Mouse (Mus musculus) embryonic facial prominence, embryonic 15.5 days (tissue): ENCODE data around the gene Carmil1. TPM values are rescaled to one million over a fixed set of nuclear protein-coding genes. Genes with fewer than 3 reads are reported as not detected.

ENCODE experiments used
- ATAC-seq: fragments of 200-750 bp; cut with Nextera tagmentation; 2 replicates; pipeline ENCODE4 v1.8.0; 2017; ENCODE audit warnings: low read depth, moderate TSS enrichment; ENCODE audit not compliant: insufficient number of reproducible peaks, low FRiP score, low TSS enrichment
- H3K27ac ChIP-seq: fragments of 300-500 bp; sonication (generic); replicated peaks from 2 replicates; pipeline ENCODE4 v1.5.1; 2015; ENCODE audit warnings: mild to moderate bottlenecking, inconsistent platforms
- H3K27me3 ChIP-seq: fragments of 300-500 bp; sonication (generic); 2 replicates; pipeline ENCODE4 v1.6.1; 2015; ENCODE audit warnings: inconsistent platforms
- H3K36me3 ChIP-seq: fragments of 300-500 bp; sonication (generic); 2 replicates; pipeline ENCODE4 v1.6.1; 2015; ENCODE audit warnings: mild to moderate bottlenecking, inconsistent platforms
- H3K4me1 ChIP-seq: fragments of 300-500 bp; sonication (generic); 2 replicates; pipeline ENCODE4 v1.6.1; 2015; ENCODE audit warnings: inconsistent platforms
- H3K4me2 ChIP-seq: fragments of 300-500 bp; sonication (generic); replicated peaks from 2 replicates; pipeline ENCODE4 v1.6.1; 2015; ENCODE audit warnings: mild to moderate bottlenecking, inconsistent platforms
- H3K4me3 ChIP-seq: fragments of 300-500 bp; sonication (generic); replicated peaks from 2 replicates; pipeline ENCODE4 v1.5.1; 2015; ENCODE audit warnings: mild to moderate bottlenecking, inconsistent platforms
- H3K9ac ChIP-seq: fragments of 300-500 bp; sonication (generic); 2 replicates; pipeline ENCODE4 v1.6.1; 2015; ENCODE audit warnings: inconsistent platforms
- H3K9me3 ChIP-seq: fragments of 300-500 bp; sonication (generic); replicated peaks from 2 replicates; pipeline ENCODE4 v1.6.1; 2016; ENCODE audit warnings: inconsistent platforms
- WGBS: fragments of 180-500 bp; shearing (Covaris S2); methylation state at CpG from one replicate; pipeline ENCODE4 v1.1.7; 2015; 5-methylcytosine and 5-hydroxymethylcytosine counted together
- polyA plus RNA-seq: library from polyadenylated mRNA; unstranded; fragments of >200 nt; fragmentation: Nextera tagmentation; extraction: Ambion mirVana; gene quantifications from 2 replicates; pipeline ENCODE4 v1.2.1, GENCODE M21; 2015

Carmil1 gene
- polyA plus RNA-seq, 1 experiment from 2014 or later, result 39.9 TPM

DNA sequence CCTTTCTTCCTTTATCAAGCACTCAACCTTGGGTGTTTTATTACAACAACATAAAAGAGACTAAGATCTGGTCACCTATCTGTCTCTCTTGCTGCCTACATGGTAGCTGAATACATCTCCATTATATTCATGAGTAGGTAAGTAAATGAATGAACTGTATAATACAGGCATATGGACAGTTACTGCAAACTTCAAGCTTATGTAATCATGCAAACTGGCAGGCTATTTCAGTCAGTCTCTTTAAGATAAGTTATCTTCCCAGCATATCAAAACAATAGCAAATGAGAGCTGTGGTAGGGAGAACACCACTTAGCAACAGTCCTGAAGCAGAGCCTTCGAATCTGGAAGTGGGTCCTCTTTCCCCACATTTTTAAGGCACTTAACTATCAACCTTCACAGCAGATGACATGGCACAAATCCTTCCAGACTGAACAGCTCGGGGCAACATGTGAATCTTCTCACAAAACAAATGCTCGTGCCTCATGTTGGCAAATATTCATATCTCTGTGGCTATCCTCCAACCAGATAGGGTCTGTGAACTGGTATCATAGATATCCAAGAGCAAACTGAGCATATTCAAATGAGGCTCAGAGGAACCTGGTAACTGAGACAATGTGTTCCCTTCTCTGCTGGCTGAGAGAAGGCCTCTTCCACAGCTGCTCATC lies 42.0 kb downstream of the Carmil1 start:
- no peak overlapping the region for H3K4me2 ChIP-seq
- no peak overlapping the region for H3K27ac ChIP-seq
- 64% methylated on average over 3 of the region's 3 CpGs for WGBS
- H3K9ac ChIP-seq, result no peak overlapping the region
- H3K4me3 ChIP-seq, result no peak overlapping the region
- no peaks in the 10 kb centered on the region for H3K27me3 ChIP-seq
- no peaks in the 10 kb centered on the region for H3K36me3 ChIP-seq
- no peaks in the 10 kb centered on the region for H3K9me3 ChIP-seq
- no peak for ATAC-seq
- H3K4me1 ChIP-seq, result peaks cover 23% of the 10 kb centered on the region

DNA sequence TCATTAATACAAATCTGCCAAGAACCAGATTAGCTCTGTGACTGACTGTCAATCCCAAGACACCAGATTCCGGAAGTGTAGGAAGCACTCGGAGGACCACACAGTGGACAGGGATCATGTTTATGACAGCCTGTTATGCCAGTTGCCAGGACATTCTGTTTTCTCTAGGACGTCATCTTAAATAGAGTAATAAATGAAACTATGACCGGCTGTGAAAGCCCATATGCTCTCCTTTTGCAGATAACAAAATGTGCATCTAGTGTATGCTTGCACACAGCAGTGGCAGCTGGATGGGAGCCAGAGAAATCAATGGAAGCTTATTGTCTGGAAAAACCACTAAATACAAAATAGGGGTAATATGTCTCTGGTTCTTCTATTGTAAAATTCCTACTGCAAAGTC lies 43.9 kb downstream of the Carmil1 start:
- no peaks in the 10 kb centered on the region for H3K27me3 ChIP-seq
- WGBS, result 76% methylated on average over 4 of the region's 4 CpGs
- no peak overlapping the region for H3K4me2 ChIP-seq
- H3K36me3 ChIP-seq, result no peaks in the 10 kb centered on the region
- ATAC-seq, result no peak
- no peaks in the 10 kb centered on the region for H3K9me3 ChIP-seq
- H3K4me1 ChIP-seq, result peaks cover 27% of the 10 kb centered on the region
- H3K27ac ChIP-seq, result no peak overlapping the region
- H3K9ac ChIP-seq, result no peak overlapping the region
- no peak overlapping the region for H3K4me3 ChIP-seq

- Histone ChIP-seq H3K9me3 (no peaks in the 10 kb centered on the region), H3K4me2 (no peak overlapping the region), H3K9ac (no peak overlapping the region), H3K36me3 (no peaks in the 10 kb centered on the region), H3K4me1 (peaks cover 18% of the 10 kb centered on the region), H3K4me3 (no peak overlapping the region), H3K27ac (no peak overlapping the region), H3K27me3 (no peaks in the 10 kb centered on the region)
- peak; percentile 69; the same call in 1 of the 2 replicates for ATAC-seq
- WGBS, result 36% methylated on average over 6 of the region's 6 CpGs
Measured at GRCm38 (mm10) chr13:24232750-24233149, 47.8 kb downstream of the Carmil1 start.

- Histone ChIP-seq H3K4me2 (no peak overlapping the region), H3K9me3 (no peaks in the 10 kb centered on the region), H3K4me1 (peaks cover 18% of the 10 kb centered on the region), H3K36me3 (no peaks in the 10 kb centered on the region), H3K4me3 (no peak overlapping the region), H3K9ac (no peak overlapping the region), H3K27me3 (no peaks in the 10 kb centered on the region), H3K27ac (no peak overlapping the region)
- ATAC-seq, result no peak
- 66% methylated on average over 10 of the region's 10 CpGs for WGBS
Measured at GRCm38 (mm10) chr13:24231746-24232483, 48.7 kb downstream of the Carmil1 start.

GRCm38 (mm10) chr13:24231146-24231545 lies 49.4 kb downstream of the Carmil1 start:
- H3K27ac ChIP-seq, result no peak overlapping the region
- H3K4me3 ChIP-seq, result no peak overlapping the region
- no peak for ATAC-seq
- no peaks in the 10 kb centered on the region for H3K9me3 ChIP-seq
- peaks cover 18% of the 10 kb centered on the region for H3K4me1 ChIP-seq
- H3K4me2 ChIP-seq, result no peak overlapping the region
- H3K27me3 ChIP-seq, result no peaks in the 10 kb centered on the region
- 94% methylated on average over 2 of the region's 2 CpGs for WGBS
- no peak overlapping the region for H3K9ac ChIP-seq
- H3K36me3 ChIP-seq, result no peaks in the 10 kb centered on the region

DNA sequence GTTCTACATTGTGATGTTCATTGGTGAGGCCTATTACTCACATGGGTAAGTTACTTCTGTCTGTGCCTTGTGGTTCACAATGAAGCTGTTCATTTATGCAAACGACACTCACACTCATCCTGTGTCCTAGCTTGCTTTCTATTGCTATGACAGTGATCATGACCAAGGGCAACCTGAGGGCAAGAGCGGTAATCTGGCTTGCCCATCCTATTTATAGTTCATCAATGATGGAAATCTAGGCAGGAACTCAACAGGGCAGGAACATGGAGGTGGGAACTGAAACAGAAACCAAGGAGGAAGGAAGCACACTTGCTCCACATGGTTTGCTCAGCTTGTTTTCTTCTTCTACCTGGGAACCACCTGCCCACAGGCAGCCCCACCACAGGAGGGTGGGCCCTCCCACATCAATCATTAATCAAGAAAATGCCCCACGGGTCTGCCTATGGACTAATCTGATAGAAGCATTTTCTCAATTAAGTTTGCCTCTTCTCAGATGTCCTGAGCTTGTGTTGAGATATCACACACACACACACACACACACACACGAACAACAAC lies 50.0 kb downstream of the Carmil1 start:
- WGBS, result 82% methylated on average over 4 of the region's 4 CpGs
- no peak for ATAC-seq

GRCm38 (mm10) chr13:24223425-24224201 lies 57.0 kb downstream of the Carmil1 start:
- Histone ChIP-seq H3K9ac (no peak overlapping the region), H3K27ac (no peak overlapping the region), H3K4me2 (no peak overlapping the region), H3K27me3 (no peaks in the 10 kb centered on the region), H3K36me3 (no peaks in the 10 kb centered on the region), H3K4me3 (no peak overlapping the region), H3K4me1 (no peaks in the 10 kb centered on the region), H3K9me3 (no peaks in the 10 kb centered on the region)
- ATAC-seq, result no peak
- WGBS, result 83% methylated on average over 8 of the region's 8 CpGs

More for the DNA sequence above, 50.0 kb downstream of the Carmil1 start:
- Histone ChIP-seq H3K9me3 (no peaks in the 10 kb centered on the region), H3K4me2 (no peak overlapping the region), H3K27me3 (no peaks in the 10 kb centered on the region), H3K27ac (no peak overlapping the region), H3K4me1 (peaks cover 18% of the 10 kb centered on the region), H3K36me3 (no peaks in the 10 kb centered on the region), H3K9ac (no peak overlapping the region), H3K4me3 (no peak overlapping the region)

DNA sequence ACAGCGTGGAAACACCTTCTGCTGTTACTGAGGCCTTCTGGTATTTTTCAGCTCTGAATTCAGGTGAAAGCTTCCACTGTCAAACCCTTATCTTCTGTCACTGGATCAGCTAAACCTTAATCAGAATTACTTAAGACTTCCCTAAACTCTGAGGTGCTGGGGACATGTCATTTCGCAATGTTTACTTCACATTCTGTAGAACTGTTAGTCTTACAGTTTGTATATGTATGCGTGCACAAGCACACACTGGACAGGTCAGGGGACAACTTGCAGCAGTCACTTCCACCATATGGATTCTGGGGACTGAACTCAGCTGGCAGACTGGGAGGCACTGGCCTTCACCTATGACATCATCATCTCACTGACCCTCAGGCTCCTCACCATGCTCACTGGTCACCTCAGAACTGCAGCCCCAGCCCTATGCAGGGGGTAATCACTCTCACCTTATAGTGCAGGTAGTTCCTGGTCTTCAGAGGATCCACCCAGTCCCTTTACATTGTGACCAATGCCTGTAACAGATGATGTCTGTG lies 60.1 kb downstream of the Carmil1 start:
- H3K27ac ChIP-seq, result no peak overlapping the region
- no peaks in the 10 kb centered on the region for H3K9me3 ChIP-seq
- no peak for ATAC-seq
- H3K9ac ChIP-seq, result no peak overlapping the region
- no peaks in the 10 kb centered on the region for H3K4me1 ChIP-seq
- no peaks in the 10 kb centered on the region for H3K36me3 ChIP-seq
- H3K4me3 ChIP-seq, result no peak overlapping the region
- no peaks in the 10 kb centered on the region for H3K27me3 ChIP-seq
- H3K4me2 ChIP-seq, result no peak overlapping the region
- WGBS, result 77% methylated on average over 3 of the region's 3 CpGs

- Histone ChIP-seq H3K9ac (no peak overlapping the region), H3K27me3 (no peaks in the 10 kb centered on the region), H3K4me3 (no peak overlapping the region), H3K4me1 (no peaks in the 10 kb centered on the region), H3K36me3 (no peaks in the 10 kb centered on the region), H3K27ac (no peak overlapping the region), H3K9me3 (no peaks in the 10 kb centered on the region), H3K4me2 (no peak overlapping the region)
- no peak for ATAC-seq
- 62% methylated on average over 2 of the region's 2 CpGs for WGBS
Measured at GRCm38 (mm10) chr13:24211229-24211628, 69.4 kb downstream of the Carmil1 start.

GRCm38 (mm10) chr13:24206097-24206496 lies 74.5 kb downstream of the Carmil1 start:
- H3K9me3 ChIP-seq, result no peaks in the 10 kb centered on the region
- no peak overlapping the region for H3K9ac ChIP-seq
- no peak overlapping the region for H3K4me3 ChIP-seq
- H3K4me1 ChIP-seq, result peaks cover 14% of the 10 kb centered on the region
- no peak overlapping the region for H3K4me2 ChIP-seq
- H3K27ac ChIP-seq, result no peak overlapping the region
- ATAC-seq, result no peak
- no peaks in the 10 kb centered on the region for H3K27me3 ChIP-seq
- 79% methylated on average over 6 of the region's 6 CpGs for WGBS
- no peaks in the 10 kb centered on the region for H3K36me3 ChIP-seq

- no peak overlapping the region for H3K9ac ChIP-seq
- peak overlapping the region; percentile 17 for H3K27ac ChIP-seq
- H3K36me3 ChIP-seq, result no peaks in the 10 kb centered on the region
- no peak overlapping the region for H3K4me3 ChIP-seq
- H3K4me2 ChIP-seq, result no peak overlapping the region
- peaks cover 26% of the 10 kb centered on the region for H3K4me1 ChIP-seq
- no peaks in the 10 kb centered on the region for H3K27me3 ChIP-seq
- H3K9me3 ChIP-seq, result no peaks in the 10 kb centered on the region
- ATAC-seq, result no peak
- 48% methylated on average over 6 of the region's 6 CpGs for WGBS
Measured at GRCm38 (mm10) chr13:24202314-24202713, 78.3 kb downstream of the Carmil1 start.
